In the genomic region with DNA sequence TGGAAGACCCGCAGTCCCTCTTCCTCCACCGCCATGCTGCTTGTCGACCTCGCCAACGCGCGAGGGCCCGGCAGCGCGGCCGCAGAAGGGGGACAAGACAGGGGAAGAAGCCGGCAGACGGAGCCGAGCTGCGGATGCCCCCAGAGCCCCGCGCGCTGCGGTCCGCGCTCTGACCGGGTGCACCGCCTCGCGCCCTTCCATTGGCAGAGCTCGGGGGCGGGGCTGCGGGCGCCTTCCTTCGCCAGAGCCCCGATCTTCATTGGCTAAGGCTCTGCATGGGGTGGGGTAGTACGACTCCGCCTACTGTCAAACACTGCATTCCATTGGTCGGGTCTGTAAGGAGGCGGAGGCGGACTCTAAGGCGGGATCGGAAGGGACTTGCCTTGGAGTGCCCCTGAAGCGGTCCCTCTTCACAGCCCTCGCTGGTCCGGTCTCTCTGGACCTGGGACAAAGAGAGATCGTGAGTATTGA, we compare ENCODE assay signal across 8 mouse cellular contexts. TPM values are rescaled to one million over a fixed set of nuclear protein-coding genes. Genes with fewer than 3 reads are reported as not detected.
DNase-seq lines count a peak whose midpoint lies in the region; ATAC-seq and TF ChIP-seq lines count a peak whose summit lies in the region.

Rasa3 (minus strand) TSS at position 191 of the 471 bp plus-strand sequence.

- peak within 1 kb of the TSS; percentile 78 for H3K27ac ChIP-seq in embryonic facial prominence, embryonic 14.5 days (replicated peaks; ENCODE audit: low read depth, low read length)
- H3K27ac ChIP-seq in heart, adult 2 months = peak within 1 kb of the TSS; percentile 90
- peak within 1 kb of the TSS; percentile 75 for H3K27ac ChIP-seq in limb, embryonic 13.5 days
- H3K27ac ChIP-seq in midbrain, embryonic 16.5 days (ENCODE audit: low read length) = peak within 1 kb of the TSS; percentile 88

- TF ChIP-seq EP300 in heart, adult 2 months (IDR thresholded peaks at IDR 0.05; ENCODE audit: insufficient read depth, low read depth, low read length) = no peak

- peak within 1 kb of the TSS; percentile 88 for H3K4me2 ChIP-seq in embryonic facial prominence, embryonic 14.5 days (ENCODE audit: low read depth, low read length)
- H3K4me2 ChIP-seq in limb, embryonic 13.5 days (replicated peaks) = peak within 1 kb of the TSS; percentile 88
- H3K4me2 ChIP-seq in midbrain, embryonic 16.5 days (ENCODE audit: low read length) = peak within 1 kb of the TSS; percentile 82

- DNase-seq in 3134 (ENCODE audit: extremely low read depth, insufficient read length, low spot score) = peak; percentile 94
- peak; percentile 88 to 91 for DNase-seq in adrenal gland, postnatal 4 days (ENCODE audit: low spot score in 2 of 2)
- DNase-seq in embryonic facial prominence, embryonic 14.5 days (ENCODE audit: low spot score) = peak; percentile 98
- DNase-seq in heart, adult 2 months = peak; percentile 95 to 98
- DNase-seq in kidney, adult 8-10 months = peak; percentile 95 to 96
- DNase-seq in spleen, postnatal 10 days (ENCODE audit: low spot score in 2 of 2) = peak; percentile 83 to 96

- H3K9me3 ChIP-seq in embryonic facial prominence, embryonic 14.5 days (ENCODE audit: control insufficient read depth, low read length) = no peaks in the 10 kb centered on the region
- H3K9me3 ChIP-seq in limb, embryonic 13.5 days = no peaks in the 10 kb centered on the region
- no peaks in the 10 kb centered on the region for H3K9me3 ChIP-seq in midbrain, embryonic 16.5 days (replicated peaks; ENCODE audit: control insufficient read depth, low read length, poor library complexity, severe bottlenecking)

- H3K27me3 ChIP-seq in embryonic facial prominence, embryonic 14.5 days (replicated peaks; ENCODE audit: control insufficient read depth, insufficient read depth, low read length) = peaks cover 4% of the 10 kb centered on the region; the same call in 1 of the 2 replicates
- H3K27me3 ChIP-seq in heart, adult 2 months (ENCODE audit: control insufficient read depth, insufficient read depth, low read length) = no peaks in the 10 kb centered on the region
- H3K27me3 ChIP-seq in limb, embryonic 13.5 days = peaks cover 27% of the 10 kb centered on the region
- H3K27me3 ChIP-seq in midbrain, embryonic 16.5 days (ENCODE audit: control insufficient read depth, insufficient read depth, low read depth, low read length) = no peaks in the 10 kb centered on the region

- WGBS in embryonic facial prominence, embryonic 14.5 days = under 1% methylated on average over 28 of the region's 42 CpGs
- WGBS in heart, adult 2 months = under 1% methylated on average over 42 of the region's 42 CpGs
- WGBS in limb, embryonic 13.5 days = under 1% methylated on average over 42 of the region's 42 CpGs
- under 1% methylated on average over 41 of the region's 42 CpGs for WGBS in midbrain, embryonic 16.5 days

- TF ChIP-seq POLR2A in heart, adult 2 months (IDR thresholded peaks at IDR 0.05; ENCODE audit: insufficient read depth, low read depth, low read length) = peak; percentile 85

- ATAC-seq in embryonic facial prominence, embryonic 14.5 days (ENCODE audit: low read depth) = peak; percentile 99
- peak; percentile 99 for ATAC-seq in limb, embryonic 13.5 days (ENCODE audit: low FRiP score, low read depth)
- ATAC-seq in midbrain, embryonic 16.5 days = peak; percentile 98

- H3K9ac ChIP-seq in embryonic facial prominence, embryonic 14.5 days (ENCODE audit: low read depth, low read length) = peak within 1 kb of the TSS; percentile 72
- peak within 1 kb of the TSS; percentile 97 for H3K9ac ChIP-seq in heart, adult 2 months (ENCODE audit: low read depth, low read length)
- H3K9ac ChIP-seq in limb, embryonic 13.5 days = peak within 1 kb of the TSS; percentile 74
- peak within 1 kb of the TSS; percentile 73 for H3K9ac ChIP-seq in midbrain, embryonic 16.5 days (ENCODE audit: low read depth, low read length)

- peaks cover 11% of the 10 kb centered on the region; the same call in 1 of the 2 replicates for H3K4me1 ChIP-seq in embryonic facial prominence, embryonic 14.5 days (ENCODE audit: control insufficient read depth, insufficient read depth, low read length)
- peaks cover 16% of the 10 kb centered on the region for H3K4me1 ChIP-seq in heart, adult 2 months (ENCODE audit: control insufficient read depth, insufficient read depth, low read length)
- peaks cover 19% of the 10 kb centered on the region for H3K4me1 ChIP-seq in limb, embryonic 13.5 days
- H3K4me1 ChIP-seq in midbrain, embryonic 16.5 days (ENCODE audit: control insufficient read depth, insufficient read depth, low read length) = peaks cover 26% of the 10 kb centered on the region

- intact Hi-C loops in heart, adult 2 months (cut with DNase I) = loop anchor here (2.0 to 5.0 kb wide), 3 partner anchors 75 to 127 kb away; no protein-coding TSS in a partner anchor

- H3K36me3 ChIP-seq in embryonic facial prominence, embryonic 14.5 days (ENCODE audit: control insufficient read depth, insufficient read depth, low read length) = no peaks in the 10 kb centered on the region
- no peaks in the 10 kb centered on the region for H3K36me3 ChIP-seq in heart, adult 2 months (ENCODE audit: control insufficient read depth, insufficient read depth, low read length)
- H3K36me3 ChIP-seq in limb, embryonic 13.5 days = no peaks in the 10 kb centered on the region
- H3K36me3 ChIP-seq in midbrain, embryonic 16.5 days (ENCODE audit: control insufficient read depth, insufficient read depth, low read length) = no peaks in the 10 kb centered on the region

- H3K4me3 ChIP-seq in embryonic facial prominence, embryonic 14.5 days (ENCODE audit: low read depth, low read length) = peak within 1 kb of the TSS; percentile 85
- H3K4me3 ChIP-seq in heart, adult 2 months = peak within 1 kb of the TSS; percentile 97
- peak within 1 kb of the TSS; percentile 79 for H3K4me3 ChIP-seq in limb, embryonic 13.5 days
- H3K4me3 ChIP-seq in midbrain, embryonic 16.5 days (ENCODE audit: low read depth, low read length) = peak within 1 kb of the TSS; percentile 91

- TF ChIP-seq CTCF in heart, adult 2 months (IDR thresholded peaks at IDR 0.05) = no peak

- H3K79me2 ChIP-seq in heart, adult 2 months (replicated peaks; ENCODE audit: control insufficient read depth, insufficient read depth, low read length) = no peaks in the 10 kb centered on the region

RNA-seq across cellular contexts. Expression of gene Rasa3, which starts in this region (rescaled TPM):
- 10 to 100 TPM; 46.2 to 47.3 TPM for total RNA-seq in adrenal gland, postnatal 4 days (2021)
- 39.4 and 40.2 TPM in 2 replicates for polyA plus RNA-seq in embryonic facial prominence, embryonic 14.5 days (2014; fragmentation: Nextera tagmentation; extraction: Ambion mirVana)
- 10 to 100 TPM; 14.6 to 16.9 TPM for total RNA-seq in heart, adult 2 months (2021)
- polyA plus RNA-seq in heart, adult 2 months (2012; rRNA removed) = 16.5 and 16.8 TPM in 2 replicates
- 20.5 and 25.3 TPM in 2 replicates for polyA plus RNA-seq in limb, embryonic 13.5 days (2015; fragmentation: Nextera tagmentation; extraction: Ambion mirVana)
- 29.3 and 33.2 TPM in 2 replicates for polyA plus RNA-seq in midbrain, embryonic 16.5 days (2015; fragmentation: Nextera tagmentation; extraction: Ambion mirVana)

Comparison
In these comparisons a context has a peak if more than half of its experiments do, and no peak if none do; other contexts are left out.
1. Peak in every context shown above with its lines: DNase-seq, ATAC-seq, H3K4me3 ChIP-seq and H3K27ac ChIP-seq.